Mouse (Mus musculus) E14TG2a.4 (cell line): ENCODE results near the gene Nmur1.

Experiments used
- CTCF ChIP-seq: conservative IDR thresholded peaks from 2 replicates; pipeline ENCODE4 v1.5.1; 2014; ENCODE audit warnings: low read length
- NANOG ChIP-seq: IDR thresholded peaks from 2 replicates; pipeline ENCODE4 v1.6.1; 2014; ENCODE audit warnings: borderline replicate concordance, low read length, mixed read lengths
- POU5F1 ChIP-seq: IDR thresholded peaks from 2 replicates; pipeline ENCODE4 v1.6.1; 2014; ENCODE audit warnings: low read length, borderline replicate concordance

DNA sequence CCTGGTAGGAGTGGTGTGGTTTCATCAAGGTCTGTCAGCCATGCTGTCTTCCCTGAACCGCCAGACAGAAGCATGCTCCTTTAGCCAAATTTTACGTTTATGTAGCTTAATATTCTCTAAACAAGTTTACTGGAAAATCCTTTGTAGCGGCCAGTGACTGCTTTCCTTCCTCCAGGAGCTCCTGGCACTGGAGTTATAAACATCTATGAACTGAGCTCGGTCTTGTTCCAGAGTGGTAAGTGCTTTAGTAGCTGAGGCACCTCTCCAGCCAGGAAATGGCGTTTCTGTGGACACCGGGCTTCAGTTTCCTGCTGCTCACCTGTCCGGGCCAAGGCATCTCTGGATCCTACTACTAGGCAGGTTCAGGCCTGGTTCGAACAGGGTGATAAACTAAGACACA lies 28.4 kb downstream of the Nmur1 start:
- TF ChIP-seq CTCF (no peak), POU5F1 (no peak), NANOG (no peak)
